Mouse (Mus musculus) spleen, postnatal 10 days (tissue): ENCODE results near the gene Zfp706.

Experiments used
- DNase-seq, 2 experiments: peaks; one replicate each; pipeline ENCODE4 v3.0.0; 2021 to 2022; ENCODE audit warnings: low spot score in 2 of 2

Zfp706 gene

GRCm38 (mm10) chr15:37007233-37007958 lies at the start of gene Zfp706:
Gene Zfp706 (minus strand): TSS chr15:37007773.
- DNase-seq, result peak; percentile 97 to 100

DNA sequence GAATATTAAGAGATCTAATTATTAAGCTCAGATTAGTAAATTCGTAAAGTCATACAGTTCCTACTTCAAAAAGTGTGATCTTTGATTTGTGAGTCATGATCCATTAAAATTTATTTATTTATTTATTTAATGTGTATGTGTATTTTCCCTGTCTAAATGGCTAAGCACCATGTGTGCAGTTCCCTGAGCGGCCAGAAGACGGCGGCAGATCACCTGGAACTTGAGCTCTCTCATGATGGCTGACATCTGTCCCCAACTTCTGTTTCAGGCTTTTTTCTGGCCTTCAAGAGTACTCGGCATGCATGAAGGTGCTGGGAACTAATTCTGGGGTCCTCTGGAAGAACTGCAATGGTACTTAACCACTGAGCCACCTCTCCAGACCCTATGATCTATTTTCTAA lies 47.0 kb upstream of the Zfp706 start:
- peak in 1 of 2 experiments; percentile 44 for DNase-seq

GRCm38 (mm10) chr15:37053085-37053762 lies 45.7 kb upstream of the Zfp706 start:
- no peak for DNase-seq

DNA sequence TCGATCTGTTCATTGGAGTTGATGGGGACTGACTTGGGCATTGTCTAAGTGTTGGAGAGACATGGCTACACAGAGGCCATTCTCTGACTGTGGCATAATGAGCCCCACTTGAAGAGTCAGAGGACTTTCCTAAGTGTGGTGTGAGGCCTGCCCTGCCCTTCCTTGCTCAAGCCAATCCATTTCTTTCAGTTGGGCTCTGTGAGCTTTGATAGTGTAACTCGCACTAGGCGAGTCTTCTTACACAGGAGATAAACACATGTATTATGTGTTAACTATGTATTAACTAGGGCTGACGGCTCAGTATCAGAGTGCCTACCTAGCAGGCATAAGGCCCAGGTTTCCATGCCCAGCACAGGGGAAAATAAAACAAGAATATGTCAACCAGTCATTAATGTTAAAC lies 39.8 kb upstream of the Zfp706 start:
- no peak for DNase-seq

DNA sequence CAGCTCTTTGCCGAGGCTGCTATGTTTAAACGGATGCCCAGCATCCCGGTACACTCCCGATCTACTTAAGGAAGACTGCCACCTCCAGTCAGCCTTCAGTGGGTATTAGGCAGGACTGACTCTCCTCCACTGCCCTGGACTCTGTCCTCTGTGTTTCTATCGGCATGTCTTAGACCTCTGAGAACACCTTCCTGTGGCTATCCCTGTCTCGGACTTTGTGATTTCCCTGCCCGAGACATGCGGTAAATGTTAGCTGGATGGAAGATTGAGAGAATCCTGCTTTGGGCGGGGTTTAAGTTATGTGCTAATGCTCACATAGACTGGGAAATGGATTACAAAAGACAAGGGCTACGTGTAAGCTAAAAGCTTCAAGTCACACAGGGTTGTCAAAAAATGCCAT lies 39.0 kb upstream of the Zfp706 start:
- DNase-seq, result no peak

GRCm38 (mm10) chr15:37046131-37046530 lies 38.6 kb upstream of the Zfp706 start:
- no peak for DNase-seq

DNA sequence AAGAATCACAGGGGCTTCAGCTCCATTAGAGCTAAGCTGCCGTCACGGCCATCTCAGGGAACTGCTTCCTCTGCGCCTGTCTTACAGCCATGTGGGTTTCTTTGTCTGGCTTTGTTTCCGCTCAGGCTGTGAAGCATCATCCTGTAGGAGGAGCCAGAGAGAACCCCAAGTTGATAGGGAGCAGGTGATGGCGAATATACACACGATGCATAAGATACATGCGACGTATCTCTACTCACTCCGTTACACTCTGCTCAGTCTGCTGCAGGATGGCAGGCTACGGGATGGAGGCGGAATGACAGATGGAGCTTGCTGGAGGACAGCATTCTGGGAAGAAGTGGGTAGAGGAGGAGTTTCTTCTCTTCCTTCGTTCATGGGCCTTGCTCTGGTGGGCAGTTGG lies 37.9 kb upstream of the Zfp706 start:
- DNase-seq, result no peak

DNA sequence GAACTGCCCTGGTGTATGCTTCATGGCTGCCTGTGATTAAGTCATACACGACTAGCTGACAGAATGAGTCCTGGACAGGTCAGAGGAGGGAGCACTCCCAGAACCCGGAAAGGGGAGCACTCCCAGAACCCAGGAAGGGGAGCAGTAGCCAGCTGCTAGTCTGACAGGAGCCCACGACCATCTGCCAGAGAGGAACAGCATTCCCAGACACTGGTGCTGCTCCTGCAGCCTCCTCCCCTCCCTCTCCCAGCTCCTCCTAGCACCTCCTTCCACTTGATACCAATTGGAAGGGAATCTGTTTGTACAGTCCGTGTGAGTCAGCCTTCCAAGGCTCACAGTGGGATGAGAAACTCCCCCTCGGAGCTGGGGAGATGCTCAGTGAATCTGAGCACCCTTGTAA lies 35.0 kb upstream of the Zfp706 start:
- no peak for DNase-seq

DNA sequence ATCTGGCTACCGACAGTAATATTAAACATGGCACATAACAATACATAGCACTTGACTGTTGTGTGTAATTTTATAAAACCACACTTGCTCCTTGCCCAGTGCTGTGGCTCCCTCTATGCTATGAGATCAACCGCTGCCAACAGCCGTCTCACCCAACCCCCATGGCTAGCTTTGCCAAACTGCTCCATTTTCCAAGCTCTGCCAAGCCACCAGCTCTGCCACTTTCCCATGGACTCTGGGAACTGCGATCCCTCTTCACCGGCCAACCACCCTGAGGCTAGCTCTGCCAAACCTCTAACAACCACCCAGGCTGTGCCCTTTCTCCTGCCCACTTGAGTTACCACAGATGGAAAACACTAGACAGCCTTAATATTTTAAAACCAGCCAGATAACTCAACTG lies 33.6 kb upstream of the Zfp706 start:
- no peak for DNase-seq

- no peak for DNase-seq
Measured at GRCm38 (mm10) chr15:37038666-37039065, 31.1 kb upstream of the Zfp706 start.

- DNase-seq, result no peak
Measured at GRCm38 (mm10) chr15:37037704-37038103, 30.1 kb upstream of the Zfp706 start.

DNA sequence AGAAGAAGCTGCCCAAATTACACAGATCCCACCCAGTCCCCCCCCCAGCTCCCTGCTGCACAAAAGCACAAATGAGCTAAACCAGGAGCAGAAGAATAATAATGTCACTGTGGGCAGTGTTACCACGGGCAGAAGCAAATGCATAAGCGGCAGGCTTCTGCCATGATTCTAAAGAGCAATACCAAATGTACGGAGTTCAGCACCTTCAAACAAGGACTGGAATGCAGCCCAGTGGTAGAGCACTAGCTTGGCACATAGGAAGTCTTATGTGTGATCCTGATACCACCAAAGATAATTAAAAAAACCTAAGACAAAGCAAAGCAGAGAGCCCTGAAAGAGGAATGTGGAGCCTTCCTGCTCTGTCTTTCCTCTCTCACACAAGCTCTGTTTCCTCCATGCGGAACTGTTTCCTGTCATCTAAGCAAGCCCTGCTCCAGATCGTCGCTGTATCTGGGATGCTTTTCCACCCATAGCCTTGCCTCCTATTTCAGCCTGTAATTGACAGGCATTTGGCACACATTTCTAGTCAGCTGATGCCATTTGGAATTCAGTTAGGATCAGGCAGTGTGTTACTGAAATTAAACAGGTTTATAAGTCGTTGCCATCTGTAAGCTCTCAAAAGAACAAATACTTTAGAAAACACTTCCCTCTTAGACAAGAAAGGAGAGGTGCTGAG lies 29.0 kb upstream of the Zfp706 start:
- no peak for DNase-seq

GRCm38 (mm10) chr15:37034155-37034554 lies 26.6 kb upstream of the Zfp706 start:
- DNase-seq, result no peak

GRCm38 (mm10) chr15:37033431-37033830 lies 25.9 kb upstream of the Zfp706 start:
- no peak for DNase-seq

- no peak for DNase-seq
Measured at GRCm38 (mm10) chr15:37031334-37032150, 24.0 kb upstream of the Zfp706 start.

DNA sequence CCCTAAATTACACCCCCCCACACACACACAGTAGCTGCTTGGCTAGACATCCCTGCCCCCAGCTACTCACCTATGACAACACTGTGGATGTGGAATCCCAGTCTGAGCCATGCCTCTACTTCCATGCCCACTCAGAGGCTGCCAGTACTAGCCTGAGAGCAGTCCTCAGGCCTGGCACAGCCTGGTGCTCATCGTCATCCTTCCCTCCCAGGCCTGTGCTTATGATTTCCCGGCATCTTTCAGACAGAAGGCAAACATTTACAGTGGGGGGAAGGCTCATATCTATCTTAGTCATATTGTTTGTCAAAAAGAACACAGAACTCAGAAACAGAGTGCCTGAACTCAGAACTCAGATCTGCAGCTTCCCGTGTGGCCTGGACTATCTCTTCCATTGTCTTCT lies 23.4 kb upstream of the Zfp706 start:
- no peak for DNase-seq

GRCm38 (mm10) chr15:37027956-37028355 lies 20.4 kb upstream of the Zfp706 start:
- no peak for DNase-seq

DNA sequence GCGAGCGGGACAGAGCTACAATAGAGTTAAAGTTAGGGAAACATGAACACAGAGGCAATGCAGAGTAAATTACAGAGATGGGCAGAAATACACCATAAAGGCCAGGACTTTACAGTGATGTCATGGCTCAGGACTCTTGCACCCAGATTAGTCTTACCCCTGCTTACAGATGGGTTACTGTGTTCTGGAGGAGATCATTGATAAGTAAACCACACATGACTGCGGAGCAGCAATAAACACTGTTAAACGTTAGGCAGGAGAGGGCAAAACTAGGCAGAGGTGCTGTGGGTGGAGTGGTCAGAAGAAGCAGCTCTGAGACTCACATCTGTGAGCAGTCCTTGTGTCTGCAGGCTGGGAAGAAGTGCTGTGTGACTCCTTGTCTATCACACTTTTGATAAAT lies 18.9 kb upstream of the Zfp706 start:
- DNase-seq, result no peak

- no peak for DNase-seq
Measured at GRCm38 (mm10) chr15:37020581-37021245, 13.1 kb upstream of the Zfp706 start.

GRCm38 (mm10) chr15:37019434-37019833 lies 11.9 kb upstream of the Zfp706 start:
- DNase-seq, result no peak

GRCm38 (mm10) chr15:37011897-37012296 lies 4.3 kb upstream of the Zfp706 start:
- DNase-seq, result no peak
